Mouse (Mus musculus) granulocyte monocyte progenitor cell, adult 5-6 weeks (primary cell): ENCODE data around the gene Vmn2r84. TPM values are rescaled to one million over a fixed set of nuclear protein-coding genes. Genes with fewer than 3 reads are reported as not detected.
A peak's percentile ranks its signal among the peaks of the same experiment; 100 is the strongest.
"Not testable (repeated sequence)": the region's sequence is repeated elsewhere in the genome, so short reads cannot be mapped to it uniquely, and the experiment has no call there.

ENCODE experiments used
- ATAC-seq: replicated peaks from 2 replicates; pipeline ENCODE4 v1.8.0; 2016; ENCODE audit warnings: mild to moderate bottlenecking, moderate TSS enrichment, inconsistent platforms; ENCODE audit not compliant: poor library complexity, severe bottlenecking
- total RNA-seq, 2 experiments: library from RNA; stranded (forward) in 1 of 2; stranded (reverse) in 1 of 2; fragments of 200-712, 200-1000 nt in 1 of 2; fragments of >200 nt in 1 of 2; fragmentation: Nextera tagmentation in 1 of 2; gene quantifications; 2 replicates each; pipeline ENCODE4 v1.2.3; 2014 to 2017

Gene Vmn2r84
- total RNA-seq (2014; fragmentation: Nextera tagmentation) (not detected in 2 replicates), total RNA-seq (2017) (not detected in 2 replicates)

DNA sequence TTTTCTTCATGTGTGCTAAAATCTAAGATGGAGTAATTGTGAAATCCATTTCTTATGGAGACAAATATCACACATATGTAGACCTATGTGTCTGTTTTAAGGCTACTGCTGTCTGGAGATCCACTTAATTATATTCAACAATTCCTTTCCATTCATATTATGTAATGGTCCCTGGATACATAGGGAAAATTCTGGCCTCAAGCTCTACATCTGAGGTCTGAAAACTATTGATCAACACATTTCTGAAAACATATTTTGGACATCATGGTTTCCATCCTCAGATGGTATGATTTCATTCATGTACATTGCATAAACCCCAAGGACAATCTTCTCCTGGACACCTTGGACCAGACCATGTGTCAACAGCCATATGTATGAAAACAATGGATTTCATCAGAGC lies at the start of gene Vmn2r84:
Gene Vmn2r84, minus strand, starts transcription at position 101 of the 400 bp plus-strand sequence.
- no peak for ATAC-seq

DNA sequence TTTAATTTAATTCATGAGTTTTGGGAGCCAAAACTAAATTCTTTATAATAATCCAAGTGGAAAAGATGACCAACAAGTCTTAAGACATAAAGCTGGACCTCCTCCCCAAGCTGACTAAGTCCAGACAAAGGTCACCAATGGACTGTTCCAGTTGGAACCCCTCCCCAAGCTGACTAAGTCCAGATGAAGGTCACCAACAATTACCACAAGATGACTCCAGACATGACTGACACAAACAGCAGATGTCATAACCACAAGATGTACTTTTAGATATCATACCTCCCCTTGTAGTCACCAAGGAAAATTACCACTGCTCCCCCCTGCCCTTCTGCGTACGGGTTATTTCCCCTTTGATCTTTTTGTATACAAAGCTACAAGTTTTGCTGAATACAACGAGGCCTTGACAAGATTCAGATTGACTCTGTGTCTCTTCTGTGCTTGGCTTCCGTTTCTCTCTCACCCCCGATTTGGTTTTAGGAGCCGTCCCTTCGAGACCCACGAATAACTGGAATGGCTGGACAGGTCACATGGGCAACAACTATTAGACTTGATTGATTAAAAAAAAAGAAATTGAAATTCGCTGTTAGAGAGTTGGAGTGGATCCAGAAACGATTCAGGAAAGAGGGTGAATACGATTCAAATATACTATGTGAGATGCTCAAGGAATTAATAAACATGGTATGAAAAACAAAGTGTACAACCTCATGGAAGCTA lies 40.2 kb upstream of the Vmn2r84 start:
- ATAC-seq = not testable (repeated sequence)

DNA sequence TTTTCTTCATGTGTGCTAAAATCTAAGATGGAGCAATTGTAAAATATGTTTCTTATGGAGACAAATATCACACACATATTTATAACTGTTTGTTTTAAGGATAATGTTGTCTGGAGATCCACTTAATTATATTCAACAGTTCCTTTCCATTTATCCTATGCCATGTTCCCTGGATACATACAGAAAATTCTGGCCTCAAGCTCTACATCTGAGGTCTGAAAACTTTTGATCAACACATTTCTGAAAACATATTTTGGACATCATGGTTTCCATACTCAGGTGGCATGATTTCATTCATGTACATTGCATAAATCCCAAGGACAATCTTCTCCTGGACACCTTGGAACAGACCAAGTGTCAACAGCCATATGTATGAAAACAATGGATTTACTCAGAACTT lies 35.5 kb upstream of the Vmn2r84 start, which contains the start of gene Vmn2r85:
Gene Vmn2r85, minus strand, starts transcription at position 101 of the 400 bp plus-strand sequence.
- ATAC-seq = not testable (repeated sequence)

DNA sequence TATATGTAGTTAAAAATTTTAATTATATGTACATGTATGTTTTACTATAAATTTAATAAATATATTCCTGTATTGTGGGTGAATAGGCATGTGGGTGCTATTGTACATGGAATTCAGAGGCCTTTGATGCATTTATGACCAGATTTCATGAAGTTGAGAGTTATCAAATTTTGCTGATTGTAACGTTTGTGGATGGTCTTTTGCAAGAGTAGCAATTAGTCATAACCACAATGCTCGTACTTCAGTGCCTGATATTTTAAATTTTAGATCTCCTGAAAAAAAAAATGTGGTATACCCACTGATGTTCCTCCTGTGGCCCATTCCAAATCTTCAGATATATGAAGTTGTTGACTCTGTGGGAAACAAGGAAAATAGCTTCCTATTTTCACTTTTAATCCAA lies 28.2 kb upstream of the Vmn2r84 start:
- ATAC-seq = not testable (repeated sequence)

DNA sequence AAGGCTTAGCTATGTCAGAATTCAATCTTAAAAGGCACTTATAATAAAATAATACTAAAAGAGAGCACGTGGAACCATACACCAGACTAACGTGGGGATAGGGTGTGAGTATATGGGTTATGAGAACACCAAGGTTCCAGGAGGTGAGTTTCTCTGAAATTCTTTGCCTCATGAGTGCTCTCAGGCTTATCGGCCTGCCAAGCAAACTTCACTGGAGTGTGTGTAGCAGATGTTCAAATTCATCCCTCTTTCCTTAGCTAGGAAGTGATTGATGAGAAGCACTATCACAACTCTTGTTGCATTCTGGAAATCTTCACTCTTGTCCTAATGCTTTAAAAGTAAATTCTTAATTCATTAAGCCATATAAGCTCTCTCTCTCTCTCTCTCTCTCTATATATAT lies 26.3 kb upstream of the Vmn2r84 start:
- ATAC-seq = no peak

DNA sequence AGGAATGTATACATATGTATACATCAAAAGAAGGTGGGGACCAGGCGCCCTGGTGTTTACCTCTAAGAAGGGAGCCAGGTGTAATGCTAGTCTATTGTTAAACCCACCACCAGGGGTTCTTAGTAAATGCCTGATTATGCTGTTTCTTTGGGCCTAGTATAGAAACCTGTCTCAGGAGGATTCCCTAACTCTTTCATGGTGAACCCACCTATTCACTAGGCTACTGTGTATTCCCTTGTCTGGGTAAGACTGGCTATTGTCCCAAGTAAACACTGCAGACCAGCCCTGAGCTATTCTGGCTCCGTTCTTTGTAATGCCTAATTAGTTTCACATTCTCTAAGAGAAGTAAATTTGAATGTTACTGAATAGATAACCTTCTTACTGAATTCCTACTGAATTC lies 25.8 kb upstream of the Vmn2r84 start:
- not testable (repeated sequence) for ATAC-seq

DNA sequence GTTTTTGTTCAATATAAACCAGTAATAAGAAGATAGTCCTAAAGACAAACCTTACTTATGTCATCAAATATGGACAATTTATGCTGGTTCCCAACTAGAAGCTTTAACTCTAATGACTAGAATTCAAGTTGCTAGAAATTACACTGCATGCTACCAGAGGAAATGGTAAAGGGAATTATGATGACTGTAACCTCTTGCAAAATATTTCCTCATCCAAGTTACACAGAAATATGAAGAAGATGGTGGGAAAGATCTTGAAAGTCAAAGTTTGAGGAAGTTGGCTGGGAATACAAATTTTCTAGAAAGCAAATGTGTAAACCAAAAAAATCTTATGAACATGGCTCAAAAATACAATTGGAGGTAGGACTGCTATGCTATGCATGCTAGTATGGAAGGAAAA lies 22.2 kb upstream of the Vmn2r84 start:
- ATAC-seq = peak; percentile 80

DNA sequence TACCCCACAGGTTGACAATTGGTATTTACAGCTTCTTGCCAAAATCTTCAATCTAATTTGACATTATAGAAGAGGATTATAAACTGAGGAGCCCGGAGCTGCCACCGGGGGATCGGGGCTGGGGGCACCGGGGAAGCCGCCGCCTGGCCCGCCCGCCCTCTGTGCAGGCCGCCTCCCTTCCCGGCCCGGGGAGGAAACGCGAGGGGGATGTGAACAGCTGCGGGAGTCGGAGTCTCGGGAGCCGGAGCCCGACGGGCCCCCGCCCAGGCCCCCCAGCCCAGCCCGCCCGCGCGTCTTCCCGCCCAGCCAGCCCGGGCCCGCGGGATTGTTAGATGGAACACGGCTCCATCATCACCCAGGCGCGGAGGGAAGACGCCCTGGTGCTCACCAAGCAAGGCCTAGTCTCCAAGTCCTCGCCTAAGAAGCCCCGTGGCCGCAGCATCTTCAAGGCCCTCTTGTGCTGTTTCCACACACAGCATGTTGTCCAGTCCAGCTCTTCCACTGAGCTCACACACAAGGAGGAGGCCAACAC lies 18.1 kb upstream of the Vmn2r84 start:
- peak; percentile 54 for ATAC-seq

DNA sequence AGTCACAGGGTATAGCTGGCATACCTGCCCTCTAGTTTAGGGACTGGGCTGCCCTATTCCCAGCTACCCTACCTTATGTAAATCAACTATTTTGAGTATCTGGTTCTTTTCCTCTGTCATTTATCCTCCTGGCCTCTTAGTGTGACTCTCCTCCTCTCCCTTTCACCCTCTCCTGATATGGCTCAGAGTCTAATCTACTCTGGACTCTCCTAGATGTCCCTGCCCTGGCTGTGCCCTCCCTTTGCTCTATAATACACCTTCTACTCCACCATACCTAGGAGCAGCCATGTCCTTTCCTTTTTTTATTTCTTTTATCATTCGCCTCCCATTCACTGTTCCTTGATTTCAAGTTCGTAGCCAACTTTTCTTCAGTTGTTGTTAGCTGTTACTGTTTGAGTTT lies 19.0 kb downstream of the Vmn2r84 start:
- ATAC-seq = no peak

DNA sequence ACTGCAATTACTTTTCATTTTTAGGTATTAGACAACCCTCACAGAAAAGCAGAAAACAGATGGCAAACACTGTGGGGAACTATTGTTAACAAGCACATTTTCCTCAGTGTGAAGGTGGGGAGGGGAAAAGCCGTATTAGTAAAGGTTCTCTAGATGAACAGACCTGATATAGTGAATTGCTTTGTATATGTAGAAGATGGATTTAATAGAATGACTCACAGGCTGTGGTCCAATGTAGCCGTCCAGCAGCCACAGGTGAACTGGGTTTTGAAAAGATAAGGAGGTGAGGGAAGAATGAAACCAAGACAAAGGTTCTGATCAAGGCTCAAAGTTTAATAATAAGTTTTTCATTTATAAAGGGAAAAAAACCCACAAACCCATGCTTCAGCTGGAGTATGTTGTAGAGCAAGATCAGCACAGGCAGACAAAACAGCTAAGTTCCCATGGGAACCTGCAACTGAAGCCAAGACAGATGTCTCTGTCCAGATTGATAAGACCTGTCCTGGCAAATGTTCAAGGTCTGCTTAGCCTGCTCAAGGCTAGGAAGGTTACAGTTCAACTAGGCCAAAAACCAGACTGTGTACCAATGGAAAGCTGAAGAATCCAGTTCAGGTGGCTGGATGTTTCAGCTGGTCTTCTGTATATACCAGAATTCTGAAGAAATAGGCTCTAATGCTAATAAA lies 21.5 kb downstream of the Vmn2r84 start:
- ATAC-seq = no peak

DNA sequence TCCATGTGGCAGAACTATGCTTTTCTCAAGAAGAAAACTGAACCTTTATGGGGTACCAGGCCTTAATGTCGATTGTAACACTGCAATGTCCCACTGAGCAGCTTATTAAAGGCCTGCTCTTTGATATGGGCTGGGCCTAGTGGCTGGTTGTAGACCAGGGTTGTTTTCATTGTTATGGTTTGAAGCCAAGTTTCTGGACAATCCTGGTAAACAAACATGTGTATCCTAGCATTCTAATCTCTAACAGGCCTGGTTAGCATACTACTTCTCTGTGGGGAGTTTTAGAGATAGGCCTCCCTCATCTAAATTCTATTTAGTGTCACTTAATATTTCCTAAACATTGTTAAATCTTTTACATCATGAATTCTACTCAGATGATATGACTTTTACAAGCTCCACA lies 22.5 kb downstream of the Vmn2r84 start:
- no peak for ATAC-seq

DNA sequence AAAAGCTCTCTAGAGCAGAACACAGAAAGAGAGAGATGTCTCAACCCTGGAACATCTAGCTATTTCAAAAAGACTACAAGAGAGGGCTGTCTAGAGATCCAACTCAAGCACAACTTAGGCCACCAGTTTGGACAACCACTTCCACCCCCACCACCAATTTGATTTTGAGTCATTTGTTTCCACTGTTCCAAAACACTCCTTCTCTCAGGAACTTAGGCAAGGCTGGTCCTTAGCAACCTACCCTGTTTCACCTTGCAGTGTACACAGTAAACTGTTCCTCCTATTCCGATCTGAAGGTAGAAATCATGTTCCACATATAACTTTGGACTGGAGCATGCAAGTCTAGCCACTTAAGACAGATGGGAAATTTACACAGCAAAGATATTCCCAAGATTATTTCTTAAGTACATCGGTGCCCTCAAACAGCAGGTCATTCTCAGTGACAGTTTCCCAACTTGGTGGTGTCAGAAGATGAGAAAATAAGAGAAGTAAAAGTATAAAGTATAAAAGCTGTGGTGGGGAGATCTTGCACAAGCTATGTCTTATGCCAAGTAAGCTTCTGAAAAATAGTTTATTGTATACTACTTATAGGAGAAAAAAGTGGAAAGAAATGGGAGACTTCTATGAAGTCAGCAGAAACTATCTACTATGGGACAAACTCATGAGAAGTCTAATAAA lies 24.0 kb downstream of the Vmn2r84 start:
- peak; percentile 96 for ATAC-seq

DNA sequence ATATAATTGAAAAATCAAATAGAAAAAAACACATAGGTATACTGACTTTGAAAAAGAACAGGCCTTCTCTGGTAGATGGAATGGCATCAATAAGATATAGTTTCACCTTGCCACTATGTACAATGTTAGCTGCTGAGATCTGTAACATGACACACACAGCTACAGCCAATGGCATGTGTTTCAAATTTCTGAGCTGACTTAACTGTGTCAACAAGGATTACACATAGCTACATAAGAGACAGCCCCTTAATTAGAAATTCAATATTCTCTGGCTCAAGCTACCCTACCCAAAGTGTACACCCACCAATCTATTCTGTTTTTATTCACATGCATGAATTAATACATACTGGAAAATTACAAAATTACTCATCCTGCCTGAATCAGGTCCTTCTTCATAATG lies 25.7 kb downstream of the Vmn2r84 start:
- ATAC-seq = no peak

DNA sequence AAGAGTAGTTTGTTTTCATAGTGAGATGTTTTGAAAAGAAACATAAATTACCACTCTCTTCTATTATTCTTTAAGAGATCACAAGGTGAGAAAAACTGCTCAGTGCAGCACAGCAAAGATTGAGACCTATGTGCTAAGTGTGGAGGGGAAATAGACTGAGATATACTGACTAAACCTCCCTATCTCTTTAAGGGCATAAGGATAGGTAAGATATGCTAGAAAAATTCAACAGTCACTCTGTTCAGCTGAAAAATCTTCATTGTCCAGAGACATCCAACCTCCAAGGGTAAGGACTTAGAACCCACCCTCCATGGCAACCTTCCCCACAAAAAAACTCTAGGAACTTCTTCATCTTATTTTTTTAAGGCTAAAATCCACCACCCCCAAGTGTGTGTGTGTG lies 29.4 kb downstream of the Vmn2r84 start:
- no peak for ATAC-seq

DNA sequence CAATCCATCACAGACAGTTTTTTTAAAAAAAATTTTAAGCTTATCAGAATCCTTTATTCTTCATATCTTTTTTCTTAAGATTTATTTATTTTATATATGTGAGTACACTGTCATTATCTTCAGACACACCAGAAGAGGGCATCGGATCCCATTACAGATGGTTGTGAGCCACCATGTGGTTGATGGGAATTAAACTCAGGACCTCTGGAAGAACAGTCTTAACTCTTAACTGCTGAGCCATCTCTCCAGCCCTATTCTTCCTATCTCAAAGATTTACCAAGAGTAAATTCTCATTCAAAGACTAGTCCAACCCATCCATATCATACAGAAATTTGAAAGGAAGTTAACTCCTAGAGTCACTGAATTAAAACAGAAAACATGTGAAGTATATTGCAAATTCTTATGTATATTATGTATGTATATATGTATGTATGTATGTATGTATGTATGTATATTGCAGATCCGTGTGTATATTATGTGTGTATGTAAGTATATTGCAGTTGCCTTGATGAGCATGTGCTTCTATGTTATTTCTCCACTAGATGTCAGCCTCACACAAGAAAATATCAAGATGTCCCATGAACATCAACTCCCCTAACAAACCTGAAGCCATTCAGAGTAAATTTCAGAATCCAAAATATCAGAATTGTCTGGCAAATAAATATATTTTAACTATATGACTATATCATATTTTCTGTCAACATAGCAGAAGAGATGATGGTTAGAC lies 30.5 kb downstream of the Vmn2r84 start:
- ATAC-seq = peak; percentile 80

DNA sequence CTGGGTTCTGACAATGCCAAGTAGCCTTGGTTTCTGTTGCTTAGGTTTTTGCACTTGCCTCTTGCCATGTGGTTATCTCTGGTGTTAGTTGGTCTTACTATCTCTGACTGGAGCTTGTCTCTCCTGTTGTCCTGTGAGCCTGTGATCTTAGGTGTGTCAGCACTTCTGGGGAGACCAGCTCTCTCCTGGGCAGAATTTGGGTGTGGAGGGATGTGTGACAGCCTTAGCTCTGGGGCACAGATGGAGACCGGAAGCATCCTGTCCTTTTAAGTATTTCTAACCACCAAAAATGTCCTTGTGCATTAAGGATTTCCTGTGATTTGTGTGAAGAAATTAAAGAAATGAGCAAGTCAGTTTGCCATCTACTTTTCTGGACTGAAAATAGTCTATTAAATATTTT lies 50.1 kb downstream of the Vmn2r84 start:
- ATAC-seq = no peak; the same call in 1 of the 2 replicates

DNA sequence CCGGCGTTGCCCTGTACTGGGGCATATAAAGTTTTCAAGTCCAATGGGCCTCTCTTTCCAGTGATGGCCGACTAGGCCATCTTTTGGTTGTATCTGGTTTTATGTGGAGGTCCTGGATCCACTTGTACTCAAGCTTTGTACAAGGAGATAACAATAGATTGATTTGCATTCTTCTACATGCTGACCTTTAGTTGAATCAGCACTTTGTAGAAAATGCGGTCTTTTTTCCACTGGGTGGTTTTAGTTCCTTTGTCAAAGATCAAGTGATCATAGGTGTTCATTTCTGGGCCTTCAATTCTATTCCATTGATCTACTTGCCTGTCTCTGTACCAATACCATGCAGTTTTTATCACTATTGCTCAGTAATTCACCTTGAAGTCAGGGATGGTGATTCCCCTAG lies 54.1 kb downstream of the Vmn2r84 start:
- not testable (repeated sequence) for ATAC-seq

DNA sequence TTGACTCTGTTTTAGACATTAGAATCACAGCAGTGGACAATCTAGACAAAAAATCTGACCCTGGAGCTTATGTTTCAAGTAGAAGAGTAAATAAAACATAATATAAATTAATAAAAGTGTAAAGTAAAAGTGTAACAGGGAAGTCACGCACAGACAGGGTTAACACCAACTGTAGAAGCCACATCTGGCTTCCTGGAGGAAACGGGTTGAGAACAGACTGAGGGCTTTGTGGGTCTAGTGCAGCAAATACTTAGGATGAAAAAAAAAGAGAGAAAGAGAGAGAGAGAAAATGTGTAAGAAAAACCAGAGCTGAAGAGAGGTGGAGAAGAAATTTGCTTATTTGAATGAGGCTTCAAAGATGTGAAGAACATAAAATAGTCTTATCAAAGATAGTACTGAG lies 56.6 kb downstream of the Vmn2r84 start:
- ATAC-seq = peak; percentile 73

DNA sequence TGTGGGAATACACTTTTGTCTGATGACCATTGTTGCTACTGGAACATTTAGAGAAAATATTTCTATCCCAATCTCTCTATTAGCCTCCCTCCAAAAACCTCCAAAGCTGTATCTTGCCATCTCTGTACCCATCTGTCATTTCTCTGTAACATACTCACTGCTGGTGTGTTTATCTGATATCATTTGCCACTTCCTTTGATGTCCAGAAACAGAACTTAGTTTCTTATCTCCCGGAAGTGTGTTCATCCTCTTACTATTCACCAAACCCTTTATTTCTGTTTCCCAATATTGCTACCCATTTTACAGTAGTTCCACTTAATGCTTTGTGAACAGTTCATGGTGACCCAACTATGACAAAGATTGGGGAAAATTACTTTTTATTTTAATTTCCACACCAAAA lies 57.7 kb downstream of the Vmn2r84 start:
- ATAC-seq = peak; percentile 93

DNA sequence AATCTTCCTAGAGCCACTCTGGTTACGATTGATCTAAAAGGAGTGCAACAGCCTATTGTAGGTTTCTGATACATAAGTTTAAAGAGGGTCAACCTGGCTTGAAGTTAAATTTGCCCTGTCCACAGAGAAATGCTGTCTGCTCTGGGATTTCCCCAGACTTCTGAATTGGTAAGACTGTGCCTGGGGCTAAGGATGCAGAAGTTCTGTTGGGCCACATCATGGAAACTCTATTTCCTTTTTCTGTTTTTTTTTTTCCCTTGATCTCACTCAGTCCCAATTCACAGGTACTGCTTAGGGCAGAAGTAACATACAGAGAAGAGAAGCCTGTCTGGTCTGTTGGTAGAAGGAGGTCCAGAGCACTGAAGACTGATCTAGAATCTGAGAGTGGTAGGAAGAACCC lies 63.4 kb downstream of the Vmn2r84 start:
- ATAC-seq = peak; percentile 82
